Comparison of ENCODE assay signal across 8 mouse cellular contexts in genomic region chr9:107295616-107296015, GRCm38 (mm10). TPM values are rescaled to one million over a fixed set of nuclear protein-coding genes. Genes with fewer than 3 reads are reported as not detected.
DNase-seq lines count a peak whose midpoint lies in the region; ATAC-seq and TF ChIP-seq lines count a peak whose summit lies in the region.

No protein-coding gene starts in this region.

- ATAC-seq in limb, embryonic 12.5 days (ENCODE audit: insufficient number of reproducible peaks, insufficient read depth, low FRiP score, low TSS enrichment, low read depth), result no peak
- ATAC-seq in limb, embryonic 14.5 days (ENCODE audit: low FRiP score, low read depth), result no peak
- ATAC-seq in midbrain, embryonic 16.5 days, result no peak

- peaks cover 8% of the 10 kb centered on the region for H3K36me3 ChIP-seq in limb, embryonic 12.5 days
- H3K36me3 ChIP-seq in limb, embryonic 10.5 days, result peaks cover 3% of the 10 kb centered on the region
- H3K36me3 ChIP-seq in embryonic facial prominence, embryonic 10.5 days (replicated peaks), result peaks cover 5% of the 10 kb centered on the region
- H3K36me3 ChIP-seq in limb, embryonic 14.5 days (ENCODE audit: control insufficient read depth, insufficient read depth, low read length), result peaks cover 5% of the 10 kb centered on the region
- no peaks in the 10 kb centered on the region for H3K36me3 ChIP-seq in midbrain, embryonic 16.5 days (ENCODE audit: control insufficient read depth, insufficient read depth, low read length)

- no peaks in the 10 kb centered on the region for H3K9me3 ChIP-seq in limb, embryonic 12.5 days
- no peaks in the 10 kb centered on the region for H3K9me3 ChIP-seq in limb, embryonic 10.5 days (replicated peaks)
- no peaks in the 10 kb centered on the region for H3K9me3 ChIP-seq in embryonic facial prominence, embryonic 10.5 days
- no peaks in the 10 kb centered on the region for H3K9me3 ChIP-seq in limb, embryonic 14.5 days (ENCODE audit: control insufficient read depth, low read length)
- H3K9me3 ChIP-seq in midbrain, embryonic 16.5 days (replicated peaks; ENCODE audit: control insufficient read depth, low read length, poor library complexity, severe bottlenecking), result no peaks in the 10 kb centered on the region

- 82% methylated on average over 4 of the region's 4 CpGs for WGBS in limb, embryonic 12.5 days
- WGBS in limb, embryonic 10.5 days, result 78% methylated on average over 4 of the region's 4 CpGs
- 70% methylated on average over 4 of the region's 4 CpGs for WGBS in embryonic facial prominence, embryonic 10.5 days
- 79% methylated on average over 4 of the region's 4 CpGs for WGBS in limb, embryonic 14.5 days
- 79% methylated on average over 4 of the region's 4 CpGs for WGBS in midbrain, embryonic 16.5 days

- no peak overlapping the region for H3K9ac ChIP-seq in limb, embryonic 12.5 days (replicated peaks)
- H3K9ac ChIP-seq in limb, embryonic 14.5 days (ENCODE audit: low read depth, low read length, severe bottlenecking), result no peak overlapping the region
- no peak overlapping the region for H3K9ac ChIP-seq in midbrain, embryonic 16.5 days (ENCODE audit: low read depth, low read length)

- peaks cover 12% of the 10 kb centered on the region for H3K4me1 ChIP-seq in limb, embryonic 12.5 days (replicated peaks)
- H3K4me1 ChIP-seq in limb, embryonic 10.5 days, result peaks cover 27% of the 10 kb centered on the region
- peaks cover 35% of the 10 kb centered on the region for H3K4me1 ChIP-seq in embryonic facial prominence, embryonic 10.5 days
- peaks cover 12% of the 10 kb centered on the region for H3K4me1 ChIP-seq in limb, embryonic 14.5 days (ENCODE audit: control insufficient read depth, insufficient read depth, low read length)
- peaks cover 7% of the 10 kb centered on the region; the same call in 1 of the 2 replicates for H3K4me1 ChIP-seq in midbrain, embryonic 16.5 days (ENCODE audit: control insufficient read depth, insufficient read depth, low read length)

- peak overlapping the region; percentile 91 for H3K4me2 ChIP-seq in limb, embryonic 12.5 days
- H3K4me2 ChIP-seq in limb, embryonic 14.5 days (replicated peaks; ENCODE audit: low read depth, low read length, severe bottlenecking), result peak overlapping the region; percentile 92
- H3K4me2 ChIP-seq in midbrain, embryonic 16.5 days (ENCODE audit: low read length), result peak overlapping the region; percentile 81

- TF ChIP-seq POLR2A in limb, embryonic 14.5 days (IDR thresholded peaks at IDR 0.05; ENCODE audit: borderline replicate concordance, extremely low read depth, insufficient read depth, insufficient read length), result no peak

- no peak overlapping the region for H3K27ac ChIP-seq in limb, embryonic 12.5 days
- H3K27ac ChIP-seq in limb, embryonic 10.5 days, result no peak overlapping the region
- peak overlapping the region; percentile 3; the same call in 1 of the 2 replicates for H3K27ac ChIP-seq in embryonic facial prominence, embryonic 10.5 days (replicated peaks)
- 0 out of 2 replicates have a peak overlapping the region, but pooled peaks have one; percentile 10 for H3K27ac ChIP-seq in limb, embryonic 14.5 days (replicated peaks; ENCODE audit: low read depth, low read length)
- H3K27ac ChIP-seq in midbrain, embryonic 16.5 days (ENCODE audit: low read length), result no peak overlapping the region
- H3K27ac ChIP-seq in layer of hippocampus, adult 2 months, result no peak overlapping the region

- TF ChIP-seq CTCF in layer of hippocampus, adult 2 months (conservative IDR thresholded peaks at IDR 0.05), result no peak

- peak overlapping the region; percentile 68 for H3K4me3 ChIP-seq in limb, embryonic 12.5 days (replicated peaks)
- no peak overlapping the region for H3K4me3 ChIP-seq in limb, embryonic 10.5 days
- peak overlapping the region; percentile 68 for H3K4me3 ChIP-seq in embryonic facial prominence, embryonic 10.5 days
- no peak overlapping the region for H3K4me3 ChIP-seq in limb, embryonic 14.5 days (replicated peaks; ENCODE audit: low read length)
- H3K4me3 ChIP-seq in midbrain, embryonic 16.5 days (ENCODE audit: low read depth, low read length), result no peak overlapping the region
- no peak overlapping the region for H3K4me3 ChIP-seq in layer of hippocampus, adult 2 months

- no peak for DNase-seq in limb, embryonic 10.5 days (ENCODE audit: low spot score)
- DNase-seq in embryonic facial prominence, embryonic 10.5 days (ENCODE audit: low spot score), result no peak
- DNase-seq in limb, embryonic 14.5 days (ENCODE audit: low spot score), result no peak
- no peak for DNase-seq in embryo, embryonic 10 days (ENCODE audit: low spot score)
- no peak for DNase-seq in layer of hippocampus, adult 2 months (ENCODE audit: low spot score in 2 of 2)
- no peak for DNase-seq in spleen, postnatal 14 days (ENCODE audit: low spot score in 2 of 2)

- peaks cover 12% of the 10 kb centered on the region for H3K27me3 ChIP-seq in limb, embryonic 12.5 days
- H3K27me3 ChIP-seq in limb, embryonic 10.5 days (ENCODE audit: low read depth, poor library complexity, severe bottlenecking), result peaks cover 28% of the 10 kb centered on the region
- peaks cover 33% of the 10 kb centered on the region for H3K27me3 ChIP-seq in embryonic facial prominence, embryonic 10.5 days (replicated peaks; ENCODE audit: low read depth, poor library complexity, severe bottlenecking)
- H3K27me3 ChIP-seq in limb, embryonic 14.5 days (ENCODE audit: control insufficient read depth, insufficient read depth, low read length), result no peaks in the 10 kb centered on the region
- peaks cover 6% of the 10 kb centered on the region; the same call in 1 of the 2 replicates for H3K27me3 ChIP-seq in midbrain, embryonic 16.5 days (ENCODE audit: control insufficient read depth, insufficient read depth, low read depth, low read length)

RNA-seq across cellular contexts. Expression of gene Cish, which starts 0.2 kb away (rescaled TPM):
- polyA plus RNA-seq in limb, embryonic 12.5 days (2016; fragmentation: Nextera tagmentation; extraction: Ambion mirVana), result 4.2 and 8.1 TPM in 2 replicates
- 4.3 and 5.1 TPM in 2 replicates for polyA plus RNA-seq in limb, embryonic 10.5 days (2016; fragmentation: Nextera tagmentation; extraction: Ambion mirVana)
- 6.7 and 7.2 TPM in 2 replicates for polyA plus RNA-seq in embryonic facial prominence, embryonic 10.5 days (2016; fragmentation: Nextera tagmentation; extraction: Ambion mirVana)
- 8.4 and 12.1 TPM in 2 replicates for polyA plus RNA-seq in limb, embryonic 14.5 days (2012; rRNA removed)
- 5.1 and 5.6 TPM in 2 replicates for polyA plus RNA-seq in limb, embryonic 14.5 days (2014; fragmentation: Nextera tagmentation; extraction: Ambion mirVana)
- 8.6 and 9.4 TPM in 2 replicates for polyA plus RNA-seq in midbrain, embryonic 16.5 days (2015; fragmentation: Nextera tagmentation; extraction: Ambion mirVana)
- total RNA-seq in layer of hippocampus, adult 2 months (2021), result 1 to 10 TPM; 3.0 to 3.7 TPM

RNA-seq across cellular contexts. Expression of gene Mapkapk3, which starts 5.9 kb away (rescaled TPM):
- polyA plus RNA-seq in limb, embryonic 12.5 days (2016; fragmentation: Nextera tagmentation; extraction: Ambion mirVana), result 5.5 and 6.7 TPM in 2 replicates
- polyA plus RNA-seq in limb, embryonic 10.5 days (2016; fragmentation: Nextera tagmentation; extraction: Ambion mirVana), result 5.3 and 5.9 TPM in 2 replicates
- 4.9 and 5.1 TPM in 2 replicates for polyA plus RNA-seq in embryonic facial prominence, embryonic 10.5 days (2016; fragmentation: Nextera tagmentation; extraction: Ambion mirVana)
- polyA plus RNA-seq in limb, embryonic 14.5 days (2012; rRNA removed), result 8.3 and 9.7 TPM in 2 replicates
- 12.7 and 15.2 TPM in 2 replicates for polyA plus RNA-seq in limb, embryonic 14.5 days (2014; fragmentation: Nextera tagmentation; extraction: Ambion mirVana)
- 1.5 and 1.9 TPM in 2 replicates for polyA plus RNA-seq in midbrain, embryonic 16.5 days (2015; fragmentation: Nextera tagmentation; extraction: Ambion mirVana)
- 1 to 10 TPM; 2.2 to 2.3 TPM for total RNA-seq in layer of hippocampus, adult 2 months (2021)

RNA-seq across cellular contexts. Expression of gene Hemk1, which starts 42.5 kb away (rescaled TPM):
- 10.6 and 11.6 TPM in 2 replicates for polyA plus RNA-seq in limb, embryonic 12.5 days (2016; fragmentation: Nextera tagmentation; extraction: Ambion mirVana)
- 10.3 and 12.2 TPM in 2 replicates for polyA plus RNA-seq in limb, embryonic 10.5 days (2016; fragmentation: Nextera tagmentation; extraction: Ambion mirVana)
- polyA plus RNA-seq in embryonic facial prominence, embryonic 10.5 days (2016; fragmentation: Nextera tagmentation; extraction: Ambion mirVana), result 10.7 and 11.6 TPM in 2 replicates
- polyA plus RNA-seq in limb, embryonic 14.5 days (2012; rRNA removed), result 24.9 and 32.9 TPM in 2 replicates
- 12.2 and 12.8 TPM in 2 replicates for polyA plus RNA-seq in limb, embryonic 14.5 days (2014; fragmentation: Nextera tagmentation; extraction: Ambion mirVana)
- 19.2 and 19.7 TPM in 2 replicates for polyA plus RNA-seq in midbrain, embryonic 16.5 days (2015; fragmentation: Nextera tagmentation; extraction: Ambion mirVana)
- 10 to 100 TPM; 15.9 to 21.4 TPM for total RNA-seq in layer of hippocampus, adult 2 months (2021)

RNA-seq across cellular contexts. Expression of gene 6430571L13Rik, which starts 44.8 kb away (rescaled TPM):
- polyA plus RNA-seq in limb, embryonic 12.5 days (2016; fragmentation: Nextera tagmentation; extraction: Ambion mirVana), result 0.81 and 1.4 TPM in 2 replicates
- polyA plus RNA-seq in limb, embryonic 10.5 days (2016; fragmentation: Nextera tagmentation; extraction: Ambion mirVana), result 0.72 and 0.74 TPM in 2 replicates
- polyA plus RNA-seq in embryonic facial prominence, embryonic 10.5 days (2016; fragmentation: Nextera tagmentation; extraction: Ambion mirVana), result 0.83 and 0.95 TPM in 2 replicates
- 1.0 and 1.1 TPM in 2 replicates for polyA plus RNA-seq in limb, embryonic 14.5 days (2012; rRNA removed)
- polyA plus RNA-seq in limb, embryonic 14.5 days (2014; fragmentation: Nextera tagmentation; extraction: Ambion mirVana), result 0.39 and 0.56 TPM in 2 replicates
- polyA plus RNA-seq in midbrain, embryonic 16.5 days (2015; fragmentation: Nextera tagmentation; extraction: Ambion mirVana), result 10.2 and 11.2 TPM in 2 replicates
- total RNA-seq in layer of hippocampus, adult 2 months (2021), result 1 to 10 TPM; 2.5 to 2.9 TPM

Comparison
In these comparisons a context has a peak if more than half of its experiments do, and no peak if none do; other contexts are left out.
1. H3K27ac ChIP-seq: peak in embryonic facial prominence, embryonic 10.5 days (single experiment) and limb, embryonic 14.5 days (single experiment); none in limb, embryonic 12.5 days (single experiment), limb, embryonic 10.5 days (single experiment), midbrain, embryonic 16.5 days (single experiment) and layer of hippocampus, adult 2 months (single experiment).
2. H3K4me3 ChIP-seq: peak in limb, embryonic 12.5 days (single experiment) and embryonic facial prominence, embryonic 10.5 days (single experiment); none in limb, embryonic 10.5 days (single experiment), limb, embryonic 14.5 days (single experiment), midbrain, embryonic 16.5 days (single experiment) and layer of hippocampus, adult 2 months (single experiment).
3. Peak in every context shown above with its lines, with median percentiles within 50 percentile points of each other: H3K4me2 ChIP-seq.